Mouse (Mus musculus): ENCODE measurements at regions not wholly inside any gene's neighbourhood (a gene's known extent, or its start where the extent isn't known, plus 50 kb on each side); places are given as distances from the start of the nearest gene placed in this dataset.

DNA sequence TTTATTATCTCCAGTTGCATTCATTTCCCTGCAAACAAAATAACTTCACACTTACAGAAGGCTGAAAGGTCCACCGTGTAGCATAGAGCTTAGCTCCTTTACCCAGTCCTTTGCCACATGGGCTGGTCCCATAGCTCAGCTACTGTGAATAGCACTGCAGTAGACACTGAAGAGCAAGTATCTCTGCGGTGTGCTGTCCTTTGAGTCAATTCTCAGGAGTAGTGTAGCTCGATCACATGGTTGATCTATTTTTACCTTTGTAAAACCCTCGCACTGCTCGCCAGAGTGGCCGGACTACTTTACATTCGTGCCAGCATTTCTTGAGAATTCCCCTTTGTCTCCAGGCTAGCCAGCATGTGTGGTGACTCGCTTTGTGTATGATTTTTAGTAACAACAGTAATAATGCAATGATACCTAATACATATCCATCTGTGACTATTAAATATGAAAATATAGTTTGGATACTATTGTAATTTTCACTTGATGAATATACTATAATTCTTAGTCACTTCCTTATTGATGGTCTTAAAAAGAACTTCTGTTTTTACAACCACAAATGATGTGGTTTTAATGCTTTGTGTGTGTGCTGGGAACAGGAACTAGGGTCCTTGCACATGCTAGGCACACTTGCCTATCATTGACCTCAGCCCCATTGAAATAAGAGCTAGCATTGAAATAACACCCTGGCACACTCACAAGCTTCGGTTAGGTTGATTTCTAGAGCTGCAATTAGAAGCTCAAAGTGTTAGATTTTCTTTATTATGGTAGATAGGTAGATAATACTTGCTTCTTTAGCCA, 257.7 kb upstream of the Atp11b start:
- TF ChIP-seq POLR2A (IDR thresholded peaks at IDR 0.05; ENCODE audit: low read depth, low read length) (no peak), CTCF (IDR thresholded peaks at IDR 0.05; ENCODE audit: extremely low read depth, insufficient read length, insufficient replicate concordance, low read depth, low read length) (no peak)
- no peaks in the 10 kb centered on the region for H3K4me1 ChIP-seq (ENCODE audit: control insufficient read depth, insufficient read depth, insufficient read length, low read length)
- H3K4me3 ChIP-seq (ENCODE audit: low read depth, low read length) = no peak overlapping the region
- no peaks in the 10 kb centered on the region for H3K36me3 ChIP-seq (ENCODE audit: control insufficient read depth, insufficient read depth, low read length)
- WGBS = 77% methylated on average over 9 of the region's 9 CpGs
- no peaks in the 10 kb centered on the region for H3K27me3 ChIP-seq (ENCODE audit: control insufficient read depth, insufficient read depth, low read length)
- no peak overlapping the region for H3K27ac ChIP-seq (ENCODE audit: insufficient read depth, low read depth, low read length)

GRCm38 (mm10) chr3:35510314-35510713, 243.6 kb upstream of the Atp11b start:
- Histone ChIP-seq H3K4me3 (ENCODE audit: low read depth, low read length) (no peak overlapping the region), H3K27ac (ENCODE audit: insufficient read depth, low read depth, low read length) (no peak overlapping the region), H3K36me3 (ENCODE audit: control insufficient read depth, insufficient read depth, low read length) (no peaks in the 10 kb centered on the region), H3K4me1 (ENCODE audit: control insufficient read depth, insufficient read depth, insufficient read length, low read length) (no peaks in the 10 kb centered on the region), H3K27me3 (ENCODE audit: control insufficient read depth, insufficient read depth, low read length) (no peaks in the 10 kb centered on the region)
- 51% methylated on average over 1 of the region's 1 CpGs for WGBS
- no peak for TF ChIP-seq CTCF (IDR thresholded peaks at IDR 0.05; ENCODE audit: extremely low read depth, insufficient read length, insufficient replicate concordance, low read depth, low read length)
- no peak for TF ChIP-seq POLR2A (IDR thresholded peaks at IDR 0.05; ENCODE audit: low read depth, low read length)

DNA sequence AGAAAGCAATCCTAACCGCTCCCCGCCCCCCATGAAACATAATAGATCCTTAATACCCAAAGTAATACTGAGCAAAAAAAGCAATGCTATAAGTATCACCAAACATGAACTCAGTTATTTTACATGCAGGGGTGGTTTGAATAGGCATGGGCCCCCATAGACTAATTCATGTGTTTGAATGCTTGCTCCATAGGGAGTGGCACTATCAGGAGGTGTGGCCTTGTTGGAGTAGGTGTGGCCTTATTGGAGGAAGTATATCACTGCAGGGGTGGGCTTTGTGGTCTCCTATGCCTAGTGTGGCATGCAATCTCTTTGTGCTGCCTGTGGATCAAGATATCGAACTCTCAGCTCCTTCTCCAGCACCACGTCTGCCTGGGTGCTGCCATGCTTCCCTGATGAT, 237.4 kb upstream of the Atp11b start:
- Histone ChIP-seq H3K4me3 (ENCODE audit: low read depth, low read length) (no peak overlapping the region), H3K27ac (ENCODE audit: insufficient read depth, low read depth, low read length) (no peak overlapping the region), H3K27me3 (ENCODE audit: control insufficient read depth, insufficient read depth, low read length) (no peaks in the 10 kb centered on the region), H3K4me1 (ENCODE audit: control insufficient read depth, insufficient read depth, insufficient read length, low read length) (no peaks in the 10 kb centered on the region), H3K36me3 (ENCODE audit: control insufficient read depth, insufficient read depth, low read length) (no peaks in the 10 kb centered on the region)
- TF ChIP-seq POLR2A (IDR thresholded peaks at IDR 0.05; ENCODE audit: low read depth, low read length) (no peak), CTCF (IDR thresholded peaks at IDR 0.05; ENCODE audit: extremely low read depth, insufficient read length, insufficient replicate concordance, low read depth, low read length) (no peak)
- WGBS = 79% methylated on average over 4 of the region's 4 CpGs

DNA sequence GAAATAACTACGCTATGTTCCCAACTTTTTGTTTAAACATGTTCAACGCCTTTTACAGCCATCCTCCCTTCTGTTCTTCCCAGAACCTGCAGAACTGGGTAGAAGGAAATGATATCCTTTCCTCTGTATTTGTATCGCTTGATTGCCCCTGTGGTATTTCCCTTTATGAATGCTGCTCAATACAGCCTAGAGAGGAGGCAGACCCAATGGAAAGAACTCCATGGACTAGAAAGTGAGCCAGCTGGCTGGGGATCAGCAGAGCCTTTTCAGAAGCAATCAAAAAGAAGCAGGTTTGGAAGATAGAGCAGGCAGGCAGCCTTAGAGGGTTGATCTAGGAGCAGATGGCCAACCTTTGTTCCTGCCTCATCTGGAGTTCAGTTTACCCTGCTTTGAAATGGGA, 233.8 kb upstream of the Atp11b start:
- 82% methylated on average over 3 of the region's 3 CpGs for WGBS
- H3K27ac ChIP-seq (ENCODE audit: insufficient read depth, low read depth, low read length) = no peak overlapping the region
- TF ChIP-seq POLR2A (IDR thresholded peaks at IDR 0.05; ENCODE audit: low read depth, low read length) (no peak), CTCF (IDR thresholded peaks at IDR 0.05; ENCODE audit: extremely low read depth, insufficient read length, insufficient replicate concordance, low read depth, low read length) (no peak)
- H3K4me3 ChIP-seq (ENCODE audit: low read depth, low read length) = no peak overlapping the region
- H3K27me3 ChIP-seq (ENCODE audit: control insufficient read depth, insufficient read depth, low read length) = no peaks in the 10 kb centered on the region
- no peaks in the 10 kb centered on the region for H3K36me3 ChIP-seq (ENCODE audit: control insufficient read depth, insufficient read depth, low read length)
- no peaks in the 10 kb centered on the region for H3K4me1 ChIP-seq (ENCODE audit: control insufficient read depth, insufficient read depth, insufficient read length, low read length)

GRCm38 (mm10) chr3:35547696-35548095, 206.2 kb upstream of the Atp11b start:
- Histone ChIP-seq H3K36me3 (ENCODE audit: control insufficient read depth, insufficient read depth, low read length) (no peaks in the 10 kb centered on the region), H3K27me3 (ENCODE audit: control insufficient read depth, insufficient read depth, low read length) (no peaks in the 10 kb centered on the region), H3K4me3 (ENCODE audit: low read depth, low read length) (no peak overlapping the region), H3K4me1 (ENCODE audit: control insufficient read depth, insufficient read depth, insufficient read length, low read length) (no peaks in the 10 kb centered on the region), H3K27ac (ENCODE audit: insufficient read depth, low read depth, low read length) (no peak overlapping the region)
- no peak for TF ChIP-seq CTCF (IDR thresholded peaks at IDR 0.05; ENCODE audit: extremely low read depth, insufficient read length, insufficient replicate concordance, low read depth, low read length)
- TF ChIP-seq POLR2A (IDR thresholded peaks at IDR 0.05; ENCODE audit: low read depth, low read length) = no peak

DNA sequence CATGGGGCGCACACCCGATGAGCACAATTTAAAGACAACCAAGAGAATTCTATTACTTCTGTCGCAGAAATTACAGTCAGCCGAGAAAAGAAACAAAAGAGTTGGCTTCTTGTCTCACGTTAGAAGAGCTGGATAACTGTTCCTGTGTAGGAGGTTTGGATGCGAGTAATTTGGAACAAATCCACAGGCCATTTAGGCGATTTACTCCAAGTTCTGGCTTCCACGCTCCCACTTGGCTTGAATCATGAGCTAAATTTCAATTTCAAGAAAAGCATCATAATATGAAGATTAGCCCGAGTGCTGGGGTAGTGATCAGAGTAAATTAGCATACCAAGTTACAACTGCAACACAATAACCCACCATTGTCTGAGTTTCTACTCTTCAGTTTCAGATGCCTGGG, 202.1 kb upstream of the Atp11b start:
- Histone ChIP-seq H3K4me1 (ENCODE audit: control insufficient read depth, insufficient read depth, insufficient read length, low read length) (no peaks in the 10 kb centered on the region), H3K4me3 (ENCODE audit: low read depth, low read length) (no peak overlapping the region), H3K36me3 (ENCODE audit: control insufficient read depth, insufficient read depth, low read length) (no peaks in the 10 kb centered on the region), H3K27ac (ENCODE audit: insufficient read depth, low read depth, low read length) (no peak overlapping the region), H3K27me3 (ENCODE audit: control insufficient read depth, insufficient read depth, low read length) (no peaks in the 10 kb centered on the region)
- no peak for TF ChIP-seq CTCF (IDR thresholded peaks at IDR 0.05; ENCODE audit: extremely low read depth, insufficient read length, insufficient replicate concordance, low read depth, low read length)
- TF ChIP-seq POLR2A (IDR thresholded peaks at IDR 0.05; ENCODE audit: low read depth, low read length) = no peak
- 86% methylated on average over 9 of the region's 9 CpGs for WGBS

- Histone ChIP-seq H3K27ac (ENCODE audit: insufficient read depth, low read depth, low read length) (no peak overlapping the region), H3K36me3 (ENCODE audit: control insufficient read depth, insufficient read depth, low read length) (no peaks in the 10 kb centered on the region), H3K27me3 (ENCODE audit: control insufficient read depth, insufficient read depth, low read length) (no peaks in the 10 kb centered on the region), H3K4me1 (ENCODE audit: control insufficient read depth, insufficient read depth, insufficient read length, low read length) (no peaks in the 10 kb centered on the region), H3K4me3 (ENCODE audit: low read depth, low read length) (no peak overlapping the region)
- no peak for TF ChIP-seq POLR2A (IDR thresholded peaks at IDR 0.05; ENCODE audit: low read depth, low read length)
- no peak for TF ChIP-seq CTCF (IDR thresholded peaks at IDR 0.05; ENCODE audit: extremely low read depth, insufficient read length, insufficient replicate concordance, low read depth, low read length)
- 88% methylated on average over 10 of the region's 10 CpGs for WGBS
Measured at GRCm38 (mm10) chr3:35560425-35560824, 193.5 kb upstream of the Atp11b start.
